Mouse (Mus musculus): ENCODE results near the gene Pet117. TPM values are rescaled to one million over a fixed set of nuclear protein-coding genes. Genes with fewer than 3 reads are reported as not detected.
A peak's percentile ranks its signal among the peaks of the same experiment; 100 is the strongest.
"Not testable (repeated sequence)": the region's sequence is repeated elsewhere in the genome, so short reads cannot be mapped to it uniquely, and the experiment has no call there.

Gene Pet117
- polyA plus RNA-seq, 1 experiment from 2014 or later = 3.1 TPM

GRCm38 (mm10) chr2:144333138-144333842 lies 35.5 kb upstream of the Pet117 start:
- peaks cover 50% of the 10 kb centered on the region for H3K27me3 ChIP-seq (replicated peaks; ENCODE audit: control insufficient read depth, insufficient read depth, low read length)
- H3K4me2 ChIP-seq (ENCODE audit: low read length) = peak overlapping the region; percentile 47
- no peaks in the 10 kb centered on the region for H3K36me3 ChIP-seq (ENCODE audit: control insufficient read depth, insufficient read depth)
- peak overlapping the region; percentile 30 for H3K4me3 ChIP-seq (replicated peaks; ENCODE audit: low read length)
- H3K4me1 ChIP-seq (replicated peaks; ENCODE audit: control insufficient read depth, insufficient read depth, low read length) = peaks cover 32% of the 10 kb centered on the region
- no peak overlapping the region for H3K27ac ChIP-seq (ENCODE audit: low read length)
- peak; percentile 34; the same call in 1 of the 2 replicates for ATAC-seq
- 8% methylated on average over 28 of the region's 28 CpGs for WGBS
- H3K9me3 ChIP-seq (ENCODE audit: control insufficient read depth, low read length) = no peaks in the 10 kb centered on the region
- H3K9ac ChIP-seq (replicated peaks; ENCODE audit: low read depth, low read length) = no peak overlapping the region

GRCm38 (mm10) chr2:144337230-144337629 lies 31.6 kb upstream of the Pet117 start:
- Histone ChIP-seq H3K4me2 (ENCODE audit: low read length) (no peak overlapping the region), H3K4me1 (replicated peaks; ENCODE audit: control insufficient read depth, insufficient read depth, low read length) (peaks cover 7% of the 10 kb centered on the region; the same call in 1 of the 2 replicates), H3K27ac (ENCODE audit: low read length) (no peak overlapping the region), H3K4me3 (replicated peaks; ENCODE audit: low read length) (no peak overlapping the region), H3K9ac (replicated peaks; ENCODE audit: low read depth, low read length) (no peak overlapping the region), H3K36me3 (ENCODE audit: control insufficient read depth, insufficient read depth) (no peaks in the 10 kb centered on the region), H3K9me3 (ENCODE audit: control insufficient read depth, low read length) (no peaks in the 10 kb centered on the region), H3K27me3 (replicated peaks; ENCODE audit: control insufficient read depth, insufficient read depth, low read length) (peaks cover 15% of the 10 kb centered on the region)
- ATAC-seq = no peak
- WGBS = 68% methylated on average over 3 of the region's 3 CpGs

GRCm38 (mm10) chr2:144337701-144338100 lies 31.1 kb upstream of the Pet117 start:
- H3K9me3 ChIP-seq (ENCODE audit: control insufficient read depth, low read length) = no peaks in the 10 kb centered on the region
- WGBS = 81% methylated on average over 8 of the region's 8 CpGs

GRCm38 (mm10) chr2:144338149-144338548 lies 30.6 kb upstream of the Pet117 start:
- H3K4me3 ChIP-seq (replicated peaks; ENCODE audit: low read length); ATAC-seq: not testable (repeated sequence)
- 79% methylated on average over 6 of the region's 6 CpGs for WGBS

More at GRCm38 (mm10) chr2:144337701-144338100, 31.1 kb upstream of the Pet117 start:
- no peak overlapping the region for H3K9ac ChIP-seq (replicated peaks; ENCODE audit: low read depth, low read length)
- peaks cover 5% of the 10 kb centered on the region; the same call in 1 of the 2 replicates for H3K4me1 ChIP-seq (replicated peaks; ENCODE audit: control insufficient read depth, insufficient read depth, low read length)
- no peak overlapping the region for H3K4me2 ChIP-seq (ENCODE audit: low read length)
- H3K27ac ChIP-seq (ENCODE audit: low read length) = no peak overlapping the region
- no peak overlapping the region for H3K4me3 ChIP-seq (replicated peaks; ENCODE audit: low read length)
- no peak for ATAC-seq
- H3K36me3 ChIP-seq (ENCODE audit: control insufficient read depth, insufficient read depth) = no peaks in the 10 kb centered on the region
- peaks cover 14% of the 10 kb centered on the region for H3K27me3 ChIP-seq (replicated peaks; ENCODE audit: control insufficient read depth, insufficient read depth, low read length)

GRCm38 (mm10) chr2:144343158-144343557 lies 25.6 kb upstream of the Pet117 start:
- no peak overlapping the region for H3K4me2 ChIP-seq (ENCODE audit: low read length)
- no peaks in the 10 kb centered on the region for H3K36me3 ChIP-seq (ENCODE audit: control insufficient read depth, insufficient read depth)
- no peak overlapping the region for H3K27ac ChIP-seq (ENCODE audit: low read length)
- WGBS = 90% methylated on average over 4 of the region's 4 CpGs
- H3K9me3 ChIP-seq (ENCODE audit: control insufficient read depth, low read length) = no peaks in the 10 kb centered on the region
- H3K9ac ChIP-seq (replicated peaks; ENCODE audit: low read depth, low read length) = no peak overlapping the region
- H3K27me3 ChIP-seq (replicated peaks; ENCODE audit: control insufficient read depth, insufficient read depth, low read length) = no peaks in the 10 kb centered on the region
- H3K4me3 ChIP-seq (replicated peaks; ENCODE audit: low read length) = no peak overlapping the region
- no peak for ATAC-seq
- no peaks in the 10 kb centered on the region for H3K4me1 ChIP-seq (replicated peaks; ENCODE audit: control insufficient read depth, insufficient read depth, low read length)

More at GRCm38 (mm10) chr2:144338149-144338548, 30.6 kb upstream of the Pet117 start:
- not testable (repeated sequence) for H3K36me3 ChIP-seq (ENCODE audit: control insufficient read depth, insufficient read depth); H3K27ac ChIP-seq (ENCODE audit: low read length); H3K4me2 ChIP-seq (ENCODE audit: low read length); H3K9me3 ChIP-seq (ENCODE audit: control insufficient read depth, low read length); H3K4me1 ChIP-seq (replicated peaks; ENCODE audit: control insufficient read depth, insufficient read depth, low read length); H3K9ac ChIP-seq (replicated peaks; ENCODE audit: low read depth, low read length)
- H3K27me3 ChIP-seq (replicated peaks; ENCODE audit: control insufficient read depth, insufficient read depth, low read length) = peaks cover 12% of the 10 kb centered on the region

GRCm38 (mm10) chr2:144348525-144348924 lies 20.3 kb upstream of the Pet117 start:
- Histone ChIP-seq H3K9ac (replicated peaks; ENCODE audit: low read depth, low read length) (no peak overlapping the region), H3K36me3 (ENCODE audit: control insufficient read depth, insufficient read depth) (no peaks in the 10 kb centered on the region), H3K4me1 (replicated peaks; ENCODE audit: control insufficient read depth, insufficient read depth, low read length) (no peaks in the 10 kb centered on the region), H3K27me3 (replicated peaks; ENCODE audit: control insufficient read depth, insufficient read depth, low read length) (no peaks in the 10 kb centered on the region), H3K9me3 (ENCODE audit: control insufficient read depth, low read length) (no peaks in the 10 kb centered on the region), H3K4me3 (replicated peaks; ENCODE audit: low read length) (no peak overlapping the region), H3K27ac (ENCODE audit: low read length) (no peak overlapping the region), H3K4me2 (ENCODE audit: low read length) (no peak overlapping the region)
- WGBS = 75% methylated on average over 3 of the region's 3 CpGs
- no peak for ATAC-seq

GRCm38 (mm10) chr2:144352843-144353242 lies 16.0 kb upstream of the Pet117 start:
- no peak overlapping the region for H3K27ac ChIP-seq (ENCODE audit: low read length)
- WGBS = 91% methylated on average over 11 of the region's 11 CpGs
- no peak overlapping the region for H3K4me3 ChIP-seq (replicated peaks; ENCODE audit: low read length)
- H3K27me3 ChIP-seq (replicated peaks; ENCODE audit: control insufficient read depth, insufficient read depth, low read length) = no peaks in the 10 kb centered on the region
- no peak overlapping the region for H3K4me2 ChIP-seq (ENCODE audit: low read length)
- no peaks in the 10 kb centered on the region for H3K36me3 ChIP-seq (ENCODE audit: control insufficient read depth, insufficient read depth)
- H3K9ac ChIP-seq (replicated peaks; ENCODE audit: low read depth, low read length) = no peak overlapping the region
- no peaks in the 10 kb centered on the region for H3K9me3 ChIP-seq (ENCODE audit: control insufficient read depth, low read length)
- H3K4me1 ChIP-seq (replicated peaks; ENCODE audit: control insufficient read depth, insufficient read depth, low read length) = no peaks in the 10 kb centered on the region
- no peak for ATAC-seq

- Histone ChIP-seq H3K9ac (replicated peaks; ENCODE audit: low read depth, low read length) (peak overlapping the region; percentile 92), H3K9me3 (ENCODE audit: control insufficient read depth, low read length) (no peaks in the 10 kb centered on the region), H3K36me3 (ENCODE audit: control insufficient read depth, insufficient read depth) (peaks cover 4% of the 10 kb centered on the region), H3K27ac (ENCODE audit: low read length) (peak overlapping the region; percentile 92), H3K4me1 (replicated peaks; ENCODE audit: control insufficient read depth, insufficient read depth, low read length) (peaks cover 11% of the 10 kb centered on the region), H3K27me3 (replicated peaks; ENCODE audit: control insufficient read depth, insufficient read depth, low read length) (no peaks in the 10 kb centered on the region), H3K4me2 (ENCODE audit: low read length) (peak overlapping the region; percentile 72), H3K4me3 (replicated peaks; ENCODE audit: low read length) (peak overlapping the region; percentile 88)
- under 1% methylated on average over 38 of the region's 43 CpGs for WGBS
- peak; percentile 88 for ATAC-seq
Observed at GRCm38 (mm10) chr2:144369020-144369421, 225 bp downstream of the Pet117 start.

- Histone ChIP-seq H3K27ac (ENCODE audit: low read length) (peak overlapping the region; percentile 10; the same call in 1 of the 2 replicates), H3K27me3 (replicated peaks; ENCODE audit: control insufficient read depth, insufficient read depth, low read length) (no peaks in the 10 kb centered on the region), H3K36me3 (ENCODE audit: control insufficient read depth, insufficient read depth) (peaks cover 9% of the 10 kb centered on the region), H3K9me3 (ENCODE audit: control insufficient read depth, low read length) (no peaks in the 10 kb centered on the region), H3K4me2 (ENCODE audit: low read length) (peak overlapping the region; percentile 72), H3K9ac (replicated peaks; ENCODE audit: low read depth, low read length) (peak overlapping the region; percentile 92), H3K4me3 (replicated peaks; ENCODE audit: low read length) (peak overlapping the region; percentile 88), H3K4me1 (replicated peaks; ENCODE audit: control insufficient read depth, insufficient read depth, low read length) (peaks cover 11% of the 10 kb centered on the region)
- WGBS = 2% methylated on average over 12 of the region's 12 CpGs
- peak; percentile 30 for ATAC-seq
Observed at GRCm38 (mm10) chr2:144369511-144369910, 715 bp downstream of the Pet117 start.

All from forebrain, embryonic 16.5 days (tissue).